Mouse (Mus musculus): Measurements from ENCODE around the gene A030003K21Rik. TPM values are rescaled to one million over a fixed set of nuclear protein-coding genes. Genes with fewer than 3 reads are reported as not detected.
"Not testable (repeated sequence)": the region's sequence is repeated elsewhere in the genome, so short reads cannot be mapped to it uniquely, and the experiment has no call there.

A030003K21Rik gene
- polyA plus RNA-seq, 1 experiment from 2014 or later, result not detected

DNA sequence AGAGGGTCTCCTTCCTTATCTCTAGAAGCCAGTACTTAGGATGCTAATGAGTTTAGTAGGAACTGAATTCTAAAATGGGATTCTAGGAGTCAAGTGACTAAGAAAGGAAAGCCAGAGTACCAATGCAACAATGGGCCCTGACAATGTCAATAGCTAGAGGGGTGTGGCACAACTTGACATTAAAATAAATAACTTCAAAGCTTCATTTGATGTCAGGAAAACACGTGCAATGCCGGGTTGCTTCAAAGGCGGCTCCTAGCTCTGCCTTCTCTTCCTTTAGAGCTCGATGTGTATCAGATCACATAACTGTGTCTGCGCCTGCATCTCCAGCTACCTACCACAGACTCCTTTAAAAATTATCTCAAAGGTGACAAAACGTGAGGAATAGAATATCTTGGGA is 30.7 kb upstream of the A030003K21Rik start:
- no peak for DNase-seq (ENCODE audit: low spot score)
- ATAC-seq (replicated peaks; ENCODE audit: low FRiP score, low TSS enrichment, low read depth), result no peak
- no peak overlapping the region for H3K4me2 ChIP-seq (ENCODE audit: low read length)
- no peak overlapping the region for H3K27ac ChIP-seq (ENCODE audit: low read depth)
- H3K4me1 ChIP-seq (replicated peaks; ENCODE audit: control insufficient read depth, insufficient read depth, low read length), result no peaks in the 10 kb centered on the region
- H3K9ac ChIP-seq (ENCODE audit: low read length), result no peak overlapping the region
- no peak overlapping the region for H3K4me3 ChIP-seq (ENCODE audit: low read depth, low read length)
- no peaks in the 10 kb centered on the region for H3K36me3 ChIP-seq (ENCODE audit: control insufficient read depth, insufficient read depth, low read length)
- WGBS, result 68% methylated on average over 6 of the region's 6 CpGs
- H3K27me3 ChIP-seq (replicated peaks; ENCODE audit: control insufficient read depth, insufficient read depth, low read length), result no peaks in the 10 kb centered on the region
- no peaks in the 10 kb centered on the region for H3K9me3 ChIP-seq (ENCODE audit: control insufficient read depth, low read length)

GRCm38 (mm10) chr1:82973244-82973643 is 30.1 kb upstream of the A030003K21Rik start:
- ATAC-seq (replicated peaks; ENCODE audit: low FRiP score, low TSS enrichment, low read depth) (no peak), DNase-seq (ENCODE audit: low spot score) (no peak)
- no peaks in the 10 kb centered on the region for H3K4me1 ChIP-seq (replicated peaks; ENCODE audit: control insufficient read depth, insufficient read depth, low read length)
- no peak overlapping the region for H3K9ac ChIP-seq (ENCODE audit: low read length)
- H3K36me3 ChIP-seq (ENCODE audit: control insufficient read depth, insufficient read depth, low read length), result no peaks in the 10 kb centered on the region
- WGBS, result 76% methylated on average over 1 of the region's 1 CpGs
- no peak overlapping the region for H3K4me3 ChIP-seq (ENCODE audit: low read depth, low read length)
- H3K27me3 ChIP-seq (replicated peaks; ENCODE audit: control insufficient read depth, insufficient read depth, low read length), result no peaks in the 10 kb centered on the region
- H3K4me2 ChIP-seq (ENCODE audit: low read length), result no peak overlapping the region
- no peak overlapping the region for H3K27ac ChIP-seq (ENCODE audit: low read depth)
- H3K9me3 ChIP-seq (ENCODE audit: control insufficient read depth, low read length), result no peaks in the 10 kb centered on the region

DNA sequence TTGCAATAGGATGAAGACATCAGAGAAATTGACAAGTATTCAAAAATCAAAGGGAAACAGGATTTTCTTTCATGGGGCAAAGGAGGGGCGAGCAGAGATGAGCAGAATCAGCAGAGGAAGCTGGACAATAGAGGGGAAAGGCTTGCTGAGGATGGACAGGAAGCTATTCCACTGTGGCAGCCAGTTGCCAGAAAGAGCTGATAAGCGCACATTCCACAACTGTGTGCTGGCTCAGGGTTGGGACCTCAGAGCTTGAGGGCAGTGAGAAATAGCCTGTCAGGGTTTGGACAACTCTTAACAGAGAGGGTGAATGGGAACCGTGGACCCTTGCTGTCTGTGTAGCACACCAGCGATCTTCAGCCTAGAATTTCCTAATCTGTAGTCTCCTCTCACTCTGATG is 28.9 kb upstream of the A030003K21Rik start:
- H3K9me3 ChIP-seq (ENCODE audit: control insufficient read depth, low read length), result no peaks in the 10 kb centered on the region
- H3K27me3 ChIP-seq (replicated peaks; ENCODE audit: control insufficient read depth, insufficient read depth, low read length), result no peaks in the 10 kb centered on the region
- H3K9ac ChIP-seq (ENCODE audit: low read length), result no peak overlapping the region
- no peak overlapping the region for H3K27ac ChIP-seq (ENCODE audit: low read depth)
- DNase-seq (ENCODE audit: low spot score) (no peak), ATAC-seq (replicated peaks; ENCODE audit: low FRiP score, low TSS enrichment, low read depth) (no peak)
- WGBS, result 35% methylated on average over 4 of the region's 4 CpGs
- no peaks in the 10 kb centered on the region for H3K4me1 ChIP-seq (replicated peaks; ENCODE audit: control insufficient read depth, insufficient read depth, low read length)
- no peak overlapping the region for H3K4me2 ChIP-seq (ENCODE audit: low read length)
- no peaks in the 10 kb centered on the region for H3K36me3 ChIP-seq (ENCODE audit: control insufficient read depth, insufficient read depth, low read length)
- H3K4me3 ChIP-seq (ENCODE audit: low read depth, low read length), result no peak overlapping the region

- Histone ChIP-seq H3K9me3 (ENCODE audit: control insufficient read depth, low read length) (no peaks in the 10 kb centered on the region), H3K27ac (ENCODE audit: low read depth) (no peak overlapping the region), H3K4me1 (replicated peaks; ENCODE audit: control insufficient read depth, insufficient read depth, low read length) (no peaks in the 10 kb centered on the region), H3K4me3 (ENCODE audit: low read depth, low read length) (no peak overlapping the region), H3K4me2 (ENCODE audit: low read length) (no peak overlapping the region), H3K9ac (ENCODE audit: low read length) (no peak overlapping the region), H3K36me3 (ENCODE audit: control insufficient read depth, insufficient read depth, low read length) (no peaks in the 10 kb centered on the region), H3K27me3 (replicated peaks; ENCODE audit: control insufficient read depth, insufficient read depth, low read length) (no peaks in the 10 kb centered on the region)
- DNase-seq (ENCODE audit: low spot score) (no peak), ATAC-seq (replicated peaks; ENCODE audit: low FRiP score, low TSS enrichment, low read depth) (no peak)
- 67% methylated on average over 3 of the region's 3 CpGs for WGBS
Measured at GRCm38 (mm10) chr1:82966413-82966812, 23.2 kb upstream of the A030003K21Rik start.

DNA sequence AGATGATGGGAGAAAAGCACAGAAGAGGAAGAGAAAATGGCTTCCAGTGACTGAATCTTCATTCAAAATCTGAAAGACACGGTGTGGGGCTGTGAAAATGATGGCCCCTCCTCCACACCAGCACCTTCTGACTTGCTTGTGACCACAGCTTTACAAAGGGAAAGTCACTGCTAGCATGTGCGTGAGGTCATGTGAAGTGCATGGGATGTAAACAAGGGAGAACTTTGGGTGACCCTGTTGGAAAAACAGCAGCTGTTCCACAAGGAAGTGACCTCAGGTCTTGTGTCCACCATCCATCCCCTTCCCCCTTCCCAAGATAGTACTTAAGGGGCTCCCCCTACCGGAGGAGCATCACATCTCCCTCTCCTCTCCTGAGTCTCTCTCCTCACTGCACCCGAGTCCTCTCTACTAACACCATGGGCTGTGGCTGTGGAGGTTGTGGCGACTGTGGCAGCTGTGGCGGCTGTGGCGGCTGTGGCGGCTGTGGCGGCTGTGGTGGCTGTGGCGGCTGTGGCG is 16.7 kb upstream of the A030003K21Rik start, which contains the start of gene Gm47955:
Gene Gm47955 (plus strand): TSS at position 417 of the 516 bp plus-strand sequence.
- Histone ChIP-seq H3K4me1 (replicated peaks; ENCODE audit: control insufficient read depth, insufficient read depth, low read length) (no peaks in the 10 kb centered on the region), H3K4me2 (ENCODE audit: low read length) (no peak within 1 kb of the TSS), H3K36me3 (ENCODE audit: control insufficient read depth, insufficient read depth, low read length) (no peaks in the 10 kb centered on the region), H3K27me3 (replicated peaks; ENCODE audit: control insufficient read depth, insufficient read depth, low read length) (no peaks in the 10 kb centered on the region), H3K9me3 (ENCODE audit: control insufficient read depth, low read length) (no peaks in the 10 kb centered on the region), H3K4me3 (ENCODE audit: low read depth, low read length) (no peak within 1 kb of the TSS), H3K9ac (ENCODE audit: low read length) (no peak within 1 kb of the TSS), H3K27ac (ENCODE audit: low read depth) (no peak within 1 kb of the TSS)
- DNase-seq (ENCODE audit: low spot score), result no peak
- 83% methylated on average over 11 of the region's 11 CpGs for WGBS
- ATAC-seq (replicated peaks; ENCODE audit: low FRiP score, low TSS enrichment, low read depth), result no peak

GRCm38 (mm10) chr1:82955913-82956312 is 12.7 kb upstream of the A030003K21Rik start, which contains the start of gene Gm7544:
Gene Gm7544 (minus strand): TSS chr1:82956013.
- not testable (repeated sequence) for H3K27ac ChIP-seq (ENCODE audit: low read depth)

DNA sequence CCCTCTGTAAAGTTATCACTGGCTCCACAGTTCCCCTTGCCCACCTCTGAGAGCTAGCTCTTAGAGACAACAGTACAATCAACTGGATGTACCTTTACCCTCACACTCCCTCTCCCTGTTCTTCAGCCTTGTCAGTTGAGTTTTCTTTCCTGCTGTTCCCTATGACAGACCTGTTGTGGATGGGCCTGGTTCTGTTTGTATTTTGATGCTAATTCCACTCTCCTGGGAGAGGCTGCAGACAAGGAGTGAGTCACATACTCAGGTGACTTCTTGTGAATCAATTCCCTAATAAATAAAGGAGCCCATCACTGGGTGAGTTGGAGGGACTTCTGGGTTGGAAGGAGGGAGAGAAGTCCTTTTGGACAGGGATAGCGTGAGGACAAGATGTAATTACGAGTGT is 5.4 kb upstream of the A030003K21Rik start:
- DNase-seq (ENCODE audit: low spot score) (no peak), ATAC-seq (replicated peaks; ENCODE audit: low FRiP score, low TSS enrichment, low read depth) (no peak)
- 86% methylated on average over 2 of the region's 2 CpGs for WGBS
- no peaks in the 10 kb centered on the region for H3K36me3 ChIP-seq (ENCODE audit: control insufficient read depth, insufficient read depth, low read length)
- no peaks in the 10 kb centered on the region for H3K4me1 ChIP-seq (replicated peaks; ENCODE audit: control insufficient read depth, insufficient read depth, low read length)
- no peaks in the 10 kb centered on the region for H3K9me3 ChIP-seq (ENCODE audit: control insufficient read depth, low read length)
- no peak overlapping the region for H3K9ac ChIP-seq (ENCODE audit: low read length)
- no peaks in the 10 kb centered on the region for H3K27me3 ChIP-seq (replicated peaks; ENCODE audit: control insufficient read depth, insufficient read depth, low read length)
- H3K4me2 ChIP-seq (ENCODE audit: low read length), result no peak overlapping the region
- no peak overlapping the region for H3K27ac ChIP-seq (ENCODE audit: low read depth)
- H3K4me3 ChIP-seq (ENCODE audit: low read depth, low read length), result no peak overlapping the region

More at GRCm38 (mm10) chr1:82955913-82956312, 12.7 kb upstream of the A030003K21Rik start, which contains the start of gene Gm7544:
- H3K36me3 ChIP-seq (ENCODE audit: control insufficient read depth, insufficient read depth, low read length); H3K4me1 ChIP-seq (replicated peaks; ENCODE audit: control insufficient read depth, insufficient read depth, low read length); H3K27me3 ChIP-seq (replicated peaks; ENCODE audit: control insufficient read depth, insufficient read depth, low read length); DNase-seq (ENCODE audit: low spot score); H3K9ac ChIP-seq (ENCODE audit: low read length); ATAC-seq (replicated peaks; ENCODE audit: low FRiP score, low TSS enrichment, low read depth); H3K9me3 ChIP-seq (ENCODE audit: control insufficient read depth, low read length); H3K4me3 ChIP-seq (ENCODE audit: low read depth, low read length); H3K4me2 ChIP-seq (ENCODE audit: low read length): not testable (repeated sequence)

DNA sequence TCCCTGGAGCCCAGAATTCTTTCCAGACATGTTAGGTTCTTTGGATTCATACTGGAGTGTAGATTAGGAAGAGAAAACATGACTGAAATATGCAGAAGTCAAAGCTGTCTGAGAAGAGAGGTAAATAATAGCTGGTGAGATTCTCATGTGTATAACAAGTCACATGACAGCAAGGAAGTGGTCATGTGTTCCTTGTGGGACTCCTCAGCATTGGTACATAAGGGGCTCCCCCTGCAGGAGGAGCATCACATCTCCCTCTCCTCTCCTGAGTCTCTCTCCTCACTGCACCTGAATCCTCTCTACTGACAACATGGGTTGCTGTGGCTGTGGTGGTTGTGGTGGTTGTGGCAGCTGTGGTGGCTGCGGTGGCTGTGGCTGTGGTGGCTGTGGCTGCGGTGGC is 2.8 kb upstream of the A030003K21Rik start:
- H3K9me3 ChIP-seq (ENCODE audit: control insufficient read depth, low read length); H3K27me3 ChIP-seq (replicated peaks; ENCODE audit: control insufficient read depth, insufficient read depth, low read length); H3K4me1 ChIP-seq (replicated peaks; ENCODE audit: control insufficient read depth, insufficient read depth, low read length); H3K4me3 ChIP-seq (ENCODE audit: low read depth, low read length); H3K4me2 ChIP-seq (ENCODE audit: low read length); H3K36me3 ChIP-seq (ENCODE audit: control insufficient read depth, insufficient read depth, low read length); DNase-seq (ENCODE audit: low spot score); H3K27ac ChIP-seq (ENCODE audit: low read depth); H3K9ac ChIP-seq (ENCODE audit: low read length); ATAC-seq (replicated peaks; ENCODE audit: low FRiP score, low TSS enrichment, low read depth): not testable (repeated sequence)
- 88% methylated on average over 1 of the region's 2 CpGs for WGBS

GRCm38 (mm10) chr1:82942505-82942904 is 683 bp downstream of the A030003K21Rik start:
- not testable (repeated sequence) for H3K36me3 ChIP-seq (ENCODE audit: control insufficient read depth, insufficient read depth, low read length); H3K27ac ChIP-seq (ENCODE audit: low read depth); H3K4me2 ChIP-seq (ENCODE audit: low read length); DNase-seq (ENCODE audit: low spot score); H3K27me3 ChIP-seq (replicated peaks; ENCODE audit: control insufficient read depth, insufficient read depth, low read length); H3K9ac ChIP-seq (ENCODE audit: low read length); H3K4me1 ChIP-seq (replicated peaks; ENCODE audit: control insufficient read depth, insufficient read depth, low read length); ATAC-seq (replicated peaks; ENCODE audit: low FRiP score, low TSS enrichment, low read depth); H3K4me3 ChIP-seq (ENCODE audit: low read depth, low read length); H3K9me3 ChIP-seq (ENCODE audit: control insufficient read depth, low read length)
- 85% methylated on average over 1 of the region's 2 CpGs for WGBS
